Mouse (Mus musculus): ENCODE measurements at regions not wholly inside any gene's neighbourhood (a gene's known extent, or its start where the extent isn't known, plus 50 kb on each side); places are given as distances from the start of the nearest gene placed in this dataset.

DNA sequence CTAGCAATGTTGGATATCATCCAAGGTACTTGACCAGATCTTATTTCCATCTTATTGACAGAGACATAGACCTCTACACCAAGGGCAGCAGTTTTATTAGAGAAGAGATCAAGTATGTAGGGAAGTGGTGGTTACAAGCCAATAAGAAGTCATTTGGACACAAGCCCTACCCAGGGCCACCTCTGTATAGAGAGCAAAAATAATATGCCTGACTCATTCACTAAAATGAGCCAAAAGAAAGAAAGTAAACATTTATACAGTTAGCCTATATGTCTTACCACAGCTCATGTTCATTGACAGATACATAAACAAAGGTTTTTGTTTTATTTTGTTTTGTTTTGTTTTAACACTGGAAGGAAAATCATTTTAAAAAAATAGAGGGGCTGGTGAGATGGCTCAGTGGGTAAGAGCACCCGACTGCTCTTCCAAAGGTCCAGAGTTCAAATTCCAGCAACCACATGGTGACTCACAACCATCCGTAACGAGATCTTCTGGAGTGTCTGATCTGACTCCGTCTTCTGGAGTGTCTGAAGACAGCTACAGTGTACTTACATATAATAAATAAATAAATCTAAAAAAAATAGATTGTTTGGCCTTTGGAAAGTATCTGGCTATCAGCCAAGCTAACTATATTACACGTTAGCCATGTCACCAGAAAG is 76.9 kb downstream of the Rlim start:
- Histone ChIP-seq H3K27ac (replicated peaks) (no peak overlapping the region), H3K36me3 (no peaks in the 10 kb centered on the region), H3K4me1 (replicated peaks) (no peaks in the 10 kb centered on the region), H3K9ac (no peak overlapping the region), H3K9me3 (no peaks in the 10 kb centered on the region), H3K27me3 (peaks cover 11% of the 10 kb centered on the region), H3K4me3 (no peak overlapping the region), H3K4me2 (no peak overlapping the region)
- ATAC-seq (ENCODE audit: low FRiP score, low read depth): no peak
- WGBS: 85% methylated on average over 5 of the region's 5 CpGs

DNA sequence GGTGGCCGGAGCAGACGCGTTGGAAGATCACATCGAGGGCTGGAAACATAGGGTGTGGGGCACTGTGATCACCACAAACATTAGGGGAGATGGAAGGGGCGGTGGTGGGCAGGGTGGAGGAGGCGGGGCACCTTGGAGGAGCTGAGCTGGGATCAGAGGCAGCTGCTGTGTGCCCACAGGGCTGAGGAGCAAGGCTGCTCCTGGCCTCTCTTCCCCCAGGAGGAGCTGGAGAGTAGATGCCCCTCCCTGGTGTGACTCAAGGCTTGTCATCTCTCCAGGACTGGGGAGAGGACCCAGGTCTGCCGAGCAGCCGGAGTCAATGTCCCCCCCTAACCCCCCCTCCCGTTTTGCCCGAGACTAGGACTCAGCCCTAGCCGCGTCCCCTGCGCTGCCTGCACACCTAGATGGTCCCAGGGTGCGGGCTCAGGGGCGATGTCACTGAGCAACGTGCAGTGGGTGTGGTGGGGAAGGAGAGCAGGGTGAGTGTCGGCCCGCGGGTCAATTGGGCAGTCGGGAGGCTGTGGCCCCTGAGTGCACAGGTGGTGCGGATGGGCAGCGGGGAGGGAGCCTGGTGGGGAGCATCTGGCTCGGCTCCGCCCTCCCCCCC is 57.6 kb upstream of the Slc16a2 start:
- peaks cover 30% of the 10 kb centered on the region for H3K27me3 ChIP-seq
- H3K36me3 ChIP-seq: no peaks in the 10 kb centered on the region
- peak overlapping the region; percentile 17; the same call in 1 of the 2 replicates for H3K4me3 ChIP-seq
- H3K4me2 ChIP-seq: peak overlapping the region; percentile 50
- no peak overlapping the region for H3K27ac ChIP-seq (replicated peaks)
- 23% methylated on average over 24 of the region's 24 CpGs for WGBS
- H3K9ac ChIP-seq: no peak overlapping the region
- H3K4me1 ChIP-seq (replicated peaks): no peaks in the 10 kb centered on the region
- no peaks in the 10 kb centered on the region for H3K9me3 ChIP-seq
- no peak for ATAC-seq (ENCODE audit: low FRiP score, low read depth)

All from hindbrain, embryonic 15.5 days (tissue).